Mouse (Mus musculus) embryonic facial prominence, embryonic 11.5 days (tissue): ENCODE data around the gene Gm4450. TPM values are rescaled to one million over a fixed set of nuclear protein-coding genes. Genes with fewer than 3 reads are reported as not detected.
"Not testable (repeated sequence)": the region's sequence is repeated elsewhere in the genome, so short reads cannot be mapped to it uniquely, and the experiment has no call there.

Experiments
- ATAC-seq: fragments of 200-750 bp; cut with Nextera tagmentation; replicated peaks from 2 replicates; pipeline ENCODE4 v1.8.0; 2017; ENCODE audit warnings: low read depth; ENCODE audit not compliant: insufficient number of reproducible peaks, low FRiP score, low TSS enrichment
- DNase-seq: peaks from one replicate; pipeline ENCODE4 v3.0.0-alpha.2; 2015; ENCODE audit warnings: low spot score
- H3K27ac ChIP-seq: fragments of 300-500 bp; sonication (generic); replicated peaks from 2 replicates; pipeline ENCODE4 v1.5.1; 2014; ENCODE audit warnings: mild to moderate bottlenecking, low read depth, low read length, control low read depth
- H3K27me3 ChIP-seq: fragments of 300-500 bp; sonication (generic); 2 replicates; pipeline ENCODE4 v1.6.1; 2014; ENCODE audit warnings: mild to moderate bottlenecking, low read length, moderate library complexity, mixed read lengths; ENCODE audit not compliant: control insufficient read depth, insufficient read depth
- H3K36me3 ChIP-seq: fragments of 300-500 bp; sonication (generic); replicated peaks from 2 replicates; pipeline ENCODE4 v1.6.1; 2014; ENCODE audit warnings: low read depth, mild to moderate bottlenecking, low read length, moderate library complexity, mixed read lengths; ENCODE audit not compliant: control insufficient read depth, insufficient read depth
- H3K4me1 ChIP-seq: fragments of 300-500 bp; sonication (generic); 2 replicates; pipeline ENCODE4 v1.6.1; 2014; ENCODE audit warnings: low read length, mixed read lengths; ENCODE audit not compliant: control insufficient read depth, insufficient read depth
- H3K4me2 ChIP-seq: fragments of 300-500 bp; sonication (generic); 2 replicates; pipeline ENCODE4 v1.6.1; 2014; ENCODE audit warnings: low read depth, mild to moderate bottlenecking, control low read depth, low read length, moderate library complexity
- H3K4me3 ChIP-seq: fragments of 300-500 bp; sonication (generic); 2 replicates; pipeline ENCODE4 v1.5.1; 2014; ENCODE audit warnings: low read depth, low read length, control low read depth
- H3K9ac ChIP-seq: fragments of 300-500 bp; sonication (generic); replicated peaks from 2 replicates; pipeline ENCODE4 v1.6.1; 2014; ENCODE audit warnings: mild to moderate bottlenecking, control low read depth, low read length
- H3K9me3 ChIP-seq: fragments of 300-500 bp; sonication (generic); replicated peaks from 2 replicates; pipeline ENCODE4 v1.6.1; 2016; ENCODE audit warnings: mild to moderate bottlenecking, low read length, inconsistent platforms, mixed read lengths; ENCODE audit not compliant: control insufficient read depth
- WGBS: fragments of 180-500 bp; shearing (Covaris S2); extraction: QIAGEN DNeasy Blood & Tissue Kit; methylation state at CpG from one replicate; pipeline ENCODE4 v1.1.7; 2014; 5-methylcytosine and 5-hydroxymethylcytosine counted together
- polyA plus RNA-seq: library from polyadenylated mRNA; unstranded; fragments of >200 nt; fragmentation: Nextera tagmentation; extraction: Ambion mirVana; gene quantifications from 2 replicates; pipeline ENCODE4 v1.2.1, GENCODE M21; 2014

The Gm4450 gene
- polyA plus RNA-seq, 1 experiment from 2014 or later: not detected

DNA sequence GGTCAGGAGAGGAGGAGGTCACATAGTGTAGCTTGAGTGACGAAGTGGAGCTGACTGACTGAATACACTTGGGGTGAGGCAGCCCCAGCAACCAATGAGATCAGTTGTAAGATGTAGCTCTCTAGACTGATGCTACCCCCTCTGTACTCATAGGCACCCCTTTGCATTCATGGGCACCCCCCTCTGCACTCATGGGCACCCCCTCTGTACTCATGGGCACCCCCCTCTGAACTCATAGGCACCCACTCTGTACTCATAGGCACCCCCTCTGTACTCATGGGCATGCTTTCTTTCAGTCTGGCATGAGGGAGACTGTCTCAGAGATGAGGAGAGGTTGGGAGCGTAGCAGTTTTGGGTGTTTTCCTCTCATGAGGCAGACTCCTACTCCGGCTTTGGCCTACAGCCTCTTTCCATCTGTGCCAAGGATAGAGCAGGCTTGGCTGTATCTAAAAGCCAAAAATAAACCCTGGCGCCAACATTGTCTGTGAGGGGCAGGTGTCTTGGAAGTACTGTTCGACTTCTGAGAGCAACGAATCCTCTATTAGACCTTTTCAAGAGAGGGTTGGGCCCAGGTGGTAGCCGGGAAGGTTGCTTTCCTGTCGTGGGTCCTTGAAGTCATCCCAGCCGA is 52.5 kb downstream of the Gm4450 start:
- ATAC-seq, H3K27me3 ChIP-seq, H3K36me3 ChIP-seq, H3K4me3 ChIP-seq, H3K9ac ChIP-seq, H3K4me1 ChIP-seq, H3K4me2 ChIP-seq, DNase-seq, H3K27ac ChIP-seq, H3K9me3 ChIP-seq: not testable (repeated sequence)
- WGBS: 93% methylated on average over 6 of the region's 9 CpGs

Other genes starting within 250 kb of the Gm4450 start
- gene Reg4, start 235.0 kb downstream of the Gm4450 start, polyA plus RNA-seq: not detected in 2 replicates
- 1.7 and 2.1 TPM in 2 replicates for gene Hmgcs2, start 176.7 kb downstream of the Gm4450 start, polyA plus RNA-seq
- 302 and 306 TPM in 2 replicates for gene Phgdh, start 117.1 kb downstream of the Gm4450 start, polyA plus RNA-seq
- gene Zfp697, start 74.7 kb downstream of the Gm4450 start, polyA plus RNA-seq: 9.7 and 9.9 TPM in 2 replicates
- gene Hsd3b4, start 53.4 kb upstream of the Gm4450 start, polyA plus RNA-seq: not detected in 2 replicates
- gene Gm10681, start 131.7 kb upstream of the Gm4450 start, polyA plus RNA-seq: not detected in 2 replicates
- not detected in 2 replicates for gene Hsd3b5, start 173.1 kb upstream of the Gm4450 start, polyA plus RNA-seq